Mouse (Mus musculus): ENCODE data around the gene Kirrel2.
A peak's percentile ranks its signal among the peaks of the same experiment; 100 is the strongest.

Kirrel2 gene

DNA sequence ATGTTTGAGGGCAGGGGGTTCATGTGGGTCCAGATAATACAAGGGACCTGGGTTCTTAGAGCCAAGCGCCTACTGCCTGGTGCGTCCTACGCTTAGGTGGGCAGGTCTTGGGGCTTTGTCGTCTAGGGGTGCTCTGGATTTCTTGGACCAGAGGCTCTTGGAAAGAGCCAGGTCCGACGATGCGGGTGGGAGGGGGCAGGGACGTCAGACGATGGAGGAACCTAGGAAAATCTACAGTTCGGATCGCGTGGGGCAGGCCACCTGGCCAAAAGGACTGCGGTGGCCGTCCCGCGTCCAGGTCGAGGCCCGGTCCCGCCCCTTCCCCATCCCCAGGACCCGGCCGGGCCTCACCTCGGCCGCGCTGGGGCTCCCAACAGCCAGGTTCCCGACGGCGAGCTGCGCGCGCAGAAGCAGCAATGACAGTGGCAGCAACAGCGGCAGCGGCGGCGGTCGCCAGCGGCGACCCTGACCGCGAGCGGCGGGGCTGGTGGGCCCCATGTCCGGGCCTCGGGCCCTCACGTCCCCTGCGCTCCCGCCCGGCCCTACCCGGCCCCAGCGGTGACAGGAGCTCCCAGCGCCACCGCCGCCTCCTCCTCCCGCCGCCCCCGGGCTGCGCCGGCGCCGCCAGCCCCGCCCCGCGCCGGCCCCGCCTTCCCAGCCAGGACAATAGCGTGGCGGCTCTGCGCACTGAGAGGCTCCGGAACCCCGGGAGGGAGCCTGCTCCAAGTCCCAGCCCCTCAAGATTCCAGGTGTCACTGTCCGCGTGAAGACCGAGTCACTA, 12.3 kb downstream of the Kirrel2 start, which contains the start of gene Aplp1:
Gene Aplp1, minus strand, starts transcription at position 565 of the 781 bp plus-strand sequence.
- DNase-seq, result peak; percentile 85 to 90

DNA sequence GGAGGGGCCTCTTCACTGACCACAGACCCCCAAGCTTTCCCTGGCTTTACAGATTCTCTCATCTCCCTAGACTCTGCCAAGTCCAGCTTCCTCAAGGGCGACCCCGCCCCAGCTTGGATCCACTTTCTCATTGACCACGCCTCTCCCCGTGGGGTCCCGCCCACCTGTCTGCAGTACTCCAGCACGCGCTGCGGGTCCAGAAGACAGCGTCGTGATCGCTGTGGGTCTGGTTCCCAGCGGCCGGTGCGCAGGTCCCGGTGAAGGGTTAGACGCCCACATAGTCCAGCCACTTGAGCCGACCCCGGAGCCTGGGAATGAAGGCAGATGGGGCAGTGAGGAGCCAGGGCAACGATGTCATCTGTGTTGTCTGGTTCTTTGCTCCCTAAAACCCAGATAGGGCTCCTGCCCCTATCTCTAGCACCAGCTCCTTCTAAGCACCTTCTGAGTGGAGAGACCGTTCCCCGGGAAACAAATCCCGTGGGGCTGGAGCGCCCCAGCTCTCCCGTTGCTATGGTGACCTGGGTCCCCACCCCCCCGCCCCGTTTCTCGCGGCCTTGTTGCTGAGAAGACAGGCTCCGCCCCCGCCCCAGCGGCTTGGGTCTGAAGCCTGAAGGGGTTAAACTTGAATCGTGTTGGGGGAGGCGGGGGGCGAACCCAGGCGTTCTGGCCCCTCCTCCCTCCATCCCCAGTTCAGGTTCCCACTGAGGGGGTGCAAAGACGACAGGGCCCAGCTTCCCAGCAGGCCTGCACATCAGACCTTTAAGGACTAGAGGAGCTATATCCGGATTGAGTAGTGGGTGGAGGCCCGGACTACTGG, 13.1 kb downstream of the Kirrel2 start:
- peak in 1 of 2 experiments; percentile 48 for DNase-seq

DNA sequence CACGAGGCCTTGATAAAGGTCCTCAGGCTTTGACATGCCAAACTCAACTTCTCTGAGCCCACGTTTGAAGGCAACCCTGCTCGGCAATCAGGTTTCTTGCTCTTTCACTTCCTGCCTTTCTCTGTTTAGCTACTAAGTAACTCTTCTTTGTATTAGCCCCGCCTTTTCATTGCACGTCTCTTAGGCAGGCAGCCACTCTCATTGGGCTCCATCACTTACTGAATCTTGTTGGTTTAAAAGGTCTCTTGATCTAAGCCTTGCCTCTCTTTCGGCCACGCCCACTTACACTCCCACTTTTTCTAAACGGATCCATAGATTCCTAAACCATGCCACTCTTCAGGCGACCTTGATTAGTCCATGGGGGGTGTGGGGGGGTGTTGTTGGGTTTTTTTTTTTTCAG, 13.8 kb downstream of the Kirrel2 start:
- no peak for DNase-seq

DNA sequence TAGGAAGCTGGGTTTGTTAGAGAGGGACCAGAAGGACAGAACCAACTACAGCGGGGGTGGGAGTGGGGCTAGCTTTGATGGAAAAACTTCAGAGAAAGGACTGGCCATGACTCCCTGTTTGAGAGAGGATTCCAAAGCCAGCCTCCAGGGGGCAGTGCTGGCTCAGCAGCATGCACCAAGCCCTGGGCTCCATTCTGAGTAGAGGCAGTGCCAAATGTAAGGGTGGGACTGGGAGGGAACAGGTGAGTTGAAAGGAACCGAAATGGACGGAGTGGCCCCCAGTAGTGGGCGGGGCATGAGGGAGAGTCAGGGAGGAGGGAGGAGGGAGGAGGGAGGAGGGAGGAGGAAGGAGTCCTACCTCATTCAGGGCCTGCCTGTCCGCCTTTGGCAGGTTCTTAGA, 16.8 kb downstream of the Kirrel2 start:
- peak; percentile 60 to 74 for DNase-seq

DNA sequence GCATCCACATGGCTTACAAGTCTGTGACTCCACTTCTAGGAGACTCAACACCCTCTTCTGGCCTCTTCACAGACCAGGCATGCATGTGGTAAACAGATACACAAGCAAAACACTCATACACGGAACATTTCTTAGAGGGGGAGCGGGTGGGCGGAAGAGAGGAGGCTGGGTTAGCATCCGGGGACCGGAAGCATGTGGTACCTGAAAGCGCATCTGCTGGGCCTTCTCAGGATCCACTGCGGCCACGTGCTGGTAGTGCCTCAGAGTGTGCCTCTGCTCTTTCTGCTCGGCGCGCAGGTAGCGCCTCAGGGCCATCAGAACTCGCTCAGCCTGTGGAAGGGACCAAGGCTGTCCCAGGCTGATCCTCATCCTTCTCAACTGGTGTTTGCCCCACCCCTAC, 17.8 kb downstream of the Kirrel2 start:
- DNase-seq, result no peak

DNA sequence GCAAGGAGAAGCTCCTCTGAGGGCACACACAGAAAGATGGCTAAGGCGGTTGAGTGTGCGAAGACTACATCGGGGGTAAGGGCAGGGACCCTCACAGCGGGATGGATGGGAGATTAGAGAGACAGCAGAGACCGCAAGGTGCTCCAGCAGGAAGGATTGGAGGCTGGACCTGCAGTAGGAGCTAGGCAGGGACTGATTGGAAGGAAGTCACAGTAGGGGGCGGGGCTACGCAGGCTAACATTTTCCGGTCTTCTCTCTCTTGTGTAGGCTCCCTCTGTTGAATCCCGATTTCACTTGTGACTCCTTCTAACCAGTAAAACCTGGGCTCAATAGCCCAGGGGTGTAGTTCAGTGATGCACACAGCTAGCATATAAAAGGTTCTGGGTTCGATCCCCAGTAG, 20.6 kb downstream of the Kirrel2 start:
- DNase-seq, result no peak

DNA sequence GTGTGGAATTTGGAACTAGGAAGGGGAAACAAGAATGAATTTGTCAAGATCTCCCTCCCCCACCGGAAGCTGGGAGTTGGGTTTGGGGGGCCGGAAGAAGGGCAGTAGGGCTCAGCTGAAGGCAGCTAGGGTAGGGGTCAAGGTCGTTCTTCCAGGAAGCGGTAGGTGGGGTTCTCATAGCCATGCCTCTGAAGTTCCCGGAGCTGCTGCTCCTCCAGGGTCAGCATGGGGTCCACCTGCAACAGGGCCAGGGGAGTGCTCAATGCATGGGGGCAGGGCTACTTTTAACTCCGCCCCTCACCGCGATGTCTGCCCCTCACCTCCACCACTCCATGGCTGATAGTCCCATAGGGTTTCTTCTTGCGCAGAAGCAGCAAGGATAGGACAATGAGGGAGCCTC, 22.3 kb downstream of the Kirrel2 start:
- peak in 1 of 2 experiments; percentile 6 for DNase-seq

DNA sequence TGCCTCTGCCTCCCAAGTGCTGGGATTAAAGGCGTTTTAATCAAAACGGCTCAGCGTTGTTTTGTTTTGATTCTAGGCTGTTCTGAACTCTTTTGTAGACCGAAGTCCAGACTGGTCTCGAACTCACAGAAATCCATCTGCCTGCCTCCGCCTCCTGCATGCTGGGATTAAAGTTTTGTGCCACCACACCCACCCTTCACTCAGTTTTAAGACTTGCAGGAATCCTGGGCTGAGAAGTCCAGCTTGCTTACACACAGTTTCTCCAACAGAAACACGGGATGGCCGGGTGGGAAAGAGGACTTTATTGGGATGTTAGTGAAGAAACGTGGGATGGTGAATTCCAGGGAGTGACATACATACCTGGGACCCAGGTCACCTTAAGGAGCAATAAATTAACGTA, 22.8 kb downstream of the Kirrel2 start:
- peak in 1 of 2 experiments; percentile 1 for DNase-seq

DNA sequence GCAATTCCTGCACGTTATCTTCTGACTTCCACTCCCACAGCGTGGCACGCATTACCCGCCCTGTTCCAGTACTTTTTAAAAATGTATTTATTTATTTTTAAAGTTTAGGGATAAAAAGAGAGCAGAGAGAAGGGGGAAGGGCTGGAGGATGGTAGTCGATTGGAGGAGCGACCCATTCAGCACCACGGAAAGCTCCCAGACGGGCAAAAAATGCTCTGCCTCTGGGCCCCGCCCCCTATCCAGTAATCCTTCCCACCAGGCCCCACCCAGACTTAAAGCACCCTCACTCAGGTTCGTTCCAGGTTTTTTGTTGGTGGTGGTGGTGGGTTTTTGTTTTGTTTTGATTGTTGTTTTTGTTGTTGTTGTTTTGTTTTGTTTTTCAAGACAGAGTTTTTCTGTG, 23.3 kb downstream of the Kirrel2 start:
- peak in 1 of 2 experiments; percentile 15 for DNase-seq

DNA sequence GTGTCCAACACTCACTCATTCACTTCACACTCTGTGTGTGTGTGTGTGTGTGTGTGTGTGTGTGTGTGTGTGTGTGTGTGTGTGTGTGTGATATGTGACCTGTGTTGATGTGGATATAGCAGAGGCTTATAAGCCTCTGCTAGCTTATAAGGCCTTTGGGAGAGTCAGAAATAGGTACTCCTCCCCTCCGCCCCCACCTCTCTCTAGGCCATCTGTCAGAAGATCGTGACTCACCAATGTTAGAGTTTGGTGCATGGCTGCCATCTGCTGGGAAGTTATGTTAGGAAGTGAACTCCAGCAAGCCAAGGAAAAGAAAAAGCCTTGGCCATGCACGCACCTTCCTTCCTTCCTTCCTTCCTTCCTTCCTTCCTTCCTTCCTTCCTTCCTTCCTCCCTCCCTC, 25.7 kb downstream of the Kirrel2 start:
- peak; percentile 91 to 96 for DNase-seq

DNA sequence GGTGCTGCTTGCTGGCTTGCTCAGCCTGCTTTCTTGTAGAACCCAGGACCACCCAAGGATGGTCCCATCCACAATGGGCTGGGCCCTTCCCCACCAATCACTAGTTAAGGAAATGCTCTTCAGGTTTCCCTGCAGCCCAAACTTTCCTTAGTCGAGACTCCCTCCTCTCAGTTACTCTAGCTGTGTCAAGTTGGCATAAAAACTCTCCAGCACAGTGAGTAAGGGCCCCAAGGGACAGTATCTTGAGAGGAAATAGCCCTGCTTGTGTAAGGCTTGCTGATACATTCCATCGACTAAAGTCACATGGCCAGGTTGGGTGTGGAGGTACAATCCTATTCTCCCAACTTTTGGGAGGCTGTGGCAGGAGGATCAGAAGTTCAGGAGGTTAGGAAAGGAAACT, 27.3 kb downstream of the Kirrel2 start:
- no peak for DNase-seq

DNA sequence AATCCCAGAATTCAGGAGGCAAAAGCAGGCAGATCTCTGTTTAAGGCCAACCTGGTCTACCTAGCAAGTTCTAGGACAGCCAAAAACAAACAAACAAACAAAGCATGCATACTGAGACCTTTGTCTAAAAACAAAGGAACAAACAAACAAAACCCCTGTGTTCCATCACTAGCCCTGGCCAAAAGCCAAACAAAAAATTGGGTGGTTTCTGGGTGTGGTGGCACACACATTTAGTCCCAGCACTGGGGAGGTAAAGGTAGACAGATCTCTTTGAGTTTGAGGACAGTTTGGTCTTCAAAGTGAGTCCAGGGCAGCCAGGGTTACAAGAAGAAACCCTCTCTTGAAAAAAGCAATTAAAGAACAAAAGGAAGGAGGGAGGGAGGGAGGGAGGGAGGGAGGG, 28.2 kb downstream of the Kirrel2 start:
- no peak for DNase-seq

DNA sequence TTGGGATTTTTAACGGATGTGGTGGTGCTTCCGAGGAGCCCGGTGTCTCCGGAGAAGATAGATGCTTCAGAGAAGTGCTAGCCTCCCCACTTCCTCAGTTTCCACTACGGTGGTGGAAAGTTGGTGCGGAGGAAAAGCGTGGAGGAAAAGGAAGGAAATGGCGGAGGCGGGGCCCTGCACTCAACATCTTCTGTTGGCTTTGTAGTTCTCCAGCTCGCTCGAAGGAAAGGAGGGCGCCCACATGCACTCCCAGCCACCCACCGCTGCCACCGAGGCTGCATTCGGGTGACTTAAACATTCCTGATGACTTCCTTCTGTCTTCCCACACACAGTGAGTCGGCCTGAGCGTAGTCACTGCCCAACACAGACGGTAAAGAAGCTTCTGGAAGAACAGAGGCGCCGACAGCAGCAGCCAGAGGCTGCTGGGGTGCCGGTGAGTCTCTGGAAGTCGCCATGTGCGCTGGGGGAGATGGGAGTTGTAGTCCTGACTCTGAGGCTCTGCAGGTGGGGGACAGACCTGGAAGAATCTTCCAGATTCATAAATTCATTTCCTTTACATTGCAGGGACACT, 34.3 kb downstream of the Kirrel2 start:
- peak; percentile 59 to 71 for DNase-seq

DNA sequence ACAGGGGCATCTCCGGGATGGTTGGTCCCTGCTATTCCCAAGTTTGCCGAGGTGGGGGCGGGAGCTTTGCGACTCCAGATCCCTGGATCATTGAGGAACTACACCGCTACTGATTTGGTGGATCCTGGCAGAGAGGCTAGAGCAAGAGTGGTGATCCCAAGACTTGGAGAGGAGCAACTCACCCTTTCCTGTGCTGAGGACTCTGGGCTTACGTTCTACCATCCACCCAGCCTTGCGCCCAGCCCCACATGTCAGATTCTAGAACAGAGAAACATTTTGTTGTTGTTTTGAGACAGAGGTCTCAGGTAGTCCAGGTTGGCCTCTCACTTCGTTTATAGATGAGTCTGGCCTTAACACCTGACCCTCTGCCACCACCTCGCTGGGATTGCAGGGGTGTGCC, 34.9 kb downstream of the Kirrel2 start:
- DNase-seq, result no peak

DNA sequence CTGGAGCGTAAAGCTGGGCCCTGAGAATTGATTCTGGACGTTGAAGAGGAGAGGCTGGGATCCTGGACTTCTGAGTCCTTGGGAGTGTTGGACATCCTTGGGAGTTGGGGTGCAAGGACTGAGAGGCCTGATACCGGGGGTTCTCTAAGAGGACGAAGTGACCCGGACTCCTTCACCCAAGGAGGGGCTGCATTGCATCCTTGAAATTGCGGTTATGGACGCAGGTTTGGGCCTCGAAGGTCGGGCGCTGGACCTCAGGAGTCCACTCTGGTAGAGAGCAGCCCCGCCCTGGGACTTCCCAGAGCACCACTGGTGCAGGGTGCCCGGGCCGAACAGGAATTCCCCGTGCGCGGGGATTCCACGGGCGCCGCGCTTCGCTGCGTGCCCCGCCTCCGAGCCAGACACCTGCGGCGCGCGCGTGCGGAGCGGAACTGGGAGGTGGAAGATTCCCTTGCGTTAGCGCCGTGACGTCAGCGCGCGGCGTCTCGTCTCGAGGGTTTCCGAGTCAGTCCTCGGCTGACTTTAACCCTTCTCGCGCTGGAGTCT, 35.5 kb downstream of the Kirrel2 start:
- DNase-seq, result peak; percentile 96 to 97

DNA sequence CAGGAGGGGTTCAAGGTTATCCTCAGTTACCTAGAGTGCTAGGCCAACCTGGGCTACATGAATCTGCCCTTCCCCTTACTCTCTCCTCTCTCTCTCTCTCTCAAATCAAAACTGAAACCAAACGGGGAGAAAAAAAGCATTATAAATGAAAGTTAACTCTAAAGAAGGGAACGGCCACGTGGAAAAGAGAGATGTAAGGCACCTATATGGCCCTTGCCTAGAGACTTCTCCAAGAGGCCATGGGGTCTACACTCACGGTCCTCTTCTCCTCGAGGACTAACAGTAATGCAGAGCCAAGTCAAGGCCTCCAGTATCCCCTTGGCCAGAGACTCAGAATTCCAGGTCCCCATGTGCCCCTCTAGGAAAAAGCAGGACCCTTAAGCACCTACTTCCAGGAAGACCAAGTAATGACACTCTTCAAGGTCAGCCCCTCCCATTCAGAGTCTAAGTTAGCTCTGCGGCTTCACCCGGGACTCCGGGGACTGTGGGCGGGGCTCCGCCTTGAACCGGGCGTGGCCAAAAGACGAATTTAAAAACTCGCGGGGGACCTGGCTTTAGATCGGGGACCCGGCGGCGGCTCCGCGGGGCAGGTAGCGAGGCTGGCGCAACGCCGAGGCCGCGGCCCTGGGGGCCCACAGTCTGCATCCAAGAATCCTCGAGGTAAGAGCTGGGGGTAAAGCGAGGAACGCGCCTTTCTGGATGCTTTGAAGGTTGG, 36.2 kb downstream of the Kirrel2 start, which contains the start of gene Nfkbid:
Gene Nfkbid, plus strand, starts transcription at position 558 of the 715 bp plus-strand sequence.
- DNase-seq, result peak; percentile 67 to 76

DNA sequence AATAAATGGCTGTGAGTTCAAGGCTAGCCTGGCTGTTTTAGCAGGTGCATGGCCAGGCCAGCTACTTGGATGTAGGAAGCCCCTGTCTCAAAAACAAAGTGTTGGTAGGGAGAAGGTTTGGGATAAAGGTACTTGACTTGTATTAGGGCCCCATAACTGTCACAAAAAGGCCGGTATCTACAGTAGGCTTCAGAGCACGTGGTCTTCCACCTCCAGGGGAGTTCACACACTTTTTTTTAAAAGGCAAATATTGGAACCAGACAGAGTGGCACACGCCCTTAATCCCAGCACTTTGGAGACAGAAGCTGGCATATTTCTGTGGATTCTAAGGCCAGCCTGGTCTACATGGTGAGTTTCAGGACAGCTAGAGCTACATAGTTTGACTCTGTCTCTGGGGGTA, 36.8 kb downstream of the Kirrel2 start:
- DNase-seq, result no peak

DNA sequence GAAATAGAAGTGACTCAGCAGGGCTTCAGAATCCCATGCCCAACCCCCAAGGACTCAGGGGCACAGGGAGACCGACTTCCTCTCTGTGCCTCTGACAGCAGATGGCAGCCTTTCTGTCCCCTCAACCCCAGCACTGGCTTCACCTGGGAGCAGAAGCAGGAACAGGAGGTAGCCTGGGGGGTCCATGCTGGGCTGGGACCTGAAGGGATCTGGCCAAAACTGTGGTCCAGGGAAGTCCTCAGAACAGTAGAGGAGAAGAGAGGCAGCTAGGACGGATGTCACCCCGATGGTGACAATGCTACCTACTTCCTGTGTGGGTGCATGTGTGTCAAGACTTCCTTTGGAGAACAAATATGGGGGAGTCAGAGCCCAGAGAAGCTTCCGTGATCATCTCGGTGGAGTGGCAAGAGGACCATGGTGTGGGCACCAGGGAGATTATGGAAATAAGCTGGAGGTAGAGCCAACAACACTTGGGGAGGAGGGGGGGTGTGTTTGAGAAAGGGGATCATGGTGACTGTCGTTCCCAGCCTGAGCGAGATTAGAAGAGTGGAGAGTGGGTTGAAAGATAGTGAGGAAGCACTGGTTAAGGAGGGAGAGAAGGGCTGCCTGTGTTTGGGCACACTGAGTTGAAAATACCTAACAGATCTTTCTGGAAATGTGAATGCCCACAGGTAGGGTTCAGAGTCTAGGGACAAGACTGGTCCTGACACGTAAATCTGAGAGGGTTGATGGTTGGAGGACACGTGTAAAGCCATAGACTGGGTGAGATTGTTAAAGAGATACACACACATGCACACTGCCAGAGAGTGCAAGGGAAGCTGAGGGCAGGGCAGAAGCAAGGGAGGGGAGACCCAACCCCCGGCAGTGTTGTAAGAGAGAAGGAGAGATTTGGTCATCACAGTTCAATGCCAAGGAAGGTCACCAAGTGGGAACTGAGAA, 37.7 kb downstream of the Kirrel2 start, which contains the start of gene Hcst:
Gene Hcst, minus strand, starts transcription at position 294 of the 939 bp plus-strand sequence.
- DNase-seq, result no peak

DNA sequence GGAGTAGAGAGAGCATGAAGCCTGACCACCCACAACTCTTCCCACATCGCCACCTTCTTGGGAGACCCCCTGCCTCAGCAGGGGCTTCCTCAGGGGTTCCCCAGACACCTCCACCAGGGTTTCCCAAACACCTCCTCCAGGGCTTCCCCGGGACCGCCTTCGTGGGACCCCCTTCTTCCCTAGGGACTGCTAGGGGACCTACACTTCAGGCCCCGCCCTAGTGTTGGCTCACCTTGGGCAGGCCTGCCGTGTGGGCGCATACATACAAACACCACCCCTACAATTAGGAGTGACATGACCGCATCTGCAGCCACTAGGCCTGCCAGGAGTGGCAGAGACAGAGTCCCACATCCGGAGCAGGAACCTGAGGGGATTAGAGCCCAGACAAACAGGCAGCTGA, 39.6 kb downstream of the Kirrel2 start:
- DNase-seq, result no peak

DNA sequence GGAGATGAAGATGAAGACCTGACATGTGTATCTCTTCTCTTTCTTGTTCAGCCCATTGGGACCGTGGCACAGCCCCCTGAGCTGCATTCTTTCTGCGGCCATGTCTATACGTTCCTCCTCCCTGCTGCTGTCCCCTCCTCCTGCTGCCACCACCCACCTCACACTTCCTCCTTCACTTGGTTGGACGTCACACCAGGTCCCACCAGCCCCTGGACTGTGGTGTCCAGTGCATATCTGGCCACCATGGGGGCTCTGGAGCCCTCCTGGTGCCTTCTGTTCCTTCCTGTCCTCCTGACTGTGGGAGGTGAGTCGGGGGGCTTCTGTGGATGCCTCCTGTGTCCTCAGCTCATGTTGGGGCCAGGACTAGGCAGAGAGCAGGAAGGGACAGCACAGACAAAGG, 43.9 kb downstream of the Kirrel2 start, which contains the start of gene Tyrobp:
Gene Tyrobp, plus strand, starts transcription at position 165 of the 400 bp plus-strand sequence.
- no peak for DNase-seq

DNA sequence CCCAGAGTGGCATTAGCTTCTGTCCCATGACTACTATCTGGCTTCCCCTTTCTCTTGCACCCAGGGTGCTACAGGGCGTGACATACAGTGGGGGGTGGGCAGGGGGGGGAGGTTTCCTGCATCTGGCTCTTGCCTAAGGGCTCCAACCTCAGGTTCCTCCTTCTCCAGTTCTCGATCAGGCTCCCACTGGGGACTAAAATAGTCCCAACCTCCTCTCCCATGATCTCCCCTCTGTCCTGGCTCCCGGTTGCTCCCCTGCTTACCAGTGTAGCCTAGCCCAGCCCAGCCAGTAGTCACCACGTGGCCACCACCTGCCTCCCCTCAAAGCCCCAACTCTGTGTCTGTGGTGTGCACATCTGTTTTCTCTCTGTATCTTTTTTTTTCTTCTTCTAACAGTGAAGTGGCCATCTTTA, 44.7 kb downstream of the Kirrel2 start:
- no peak for DNase-seq

Measured in cerebellum, adult 18-20 months (tissue).